Mouse (Mus musculus) ZHBTc4 (cell line): Measurements from ENCODE around the gene Atp1b2.
A peak's percentile ranks its signal among the peaks of the same experiment; 100 is the strongest.

Experiments used
- DNase-seq: peaks from one replicate; pipeline ENCODE4 v3.0.0-alpha.2; 2011; ENCODE audit warnings: low read depth, low spot score

Atp1b2 gene

GRCm38 (mm10) chr11:69580572-69581146 lies 25.1 kb downstream of the Atp1b2 start:
- no peak for DNase-seq

GRCm38 (mm10) chr11:69580091-69580514 lies 25.6 kb downstream of the Atp1b2 start, which contains the start of the genes Wrap53 and Trp53:
Gene Wrap53, minus strand, starts transcription at chr11:69580255.
Gene Trp53, plus strand, starts transcription at chr11:69580359.
- peak; percentile 97 for DNase-seq

- DNase-seq = peak; percentile 100
Observed at GRCm38 (mm10) chr11:69579128-69580017, 26.4 kb downstream of the Atp1b2 start.

GRCm38 (mm10) chr11:69578301-69578700 lies 27.4 kb downstream of the Atp1b2 start:
- DNase-seq = no peak

GRCm38 (mm10) chr11:69576307-69576706 lies 29.4 kb downstream of the Atp1b2 start:
- no peak for DNase-seq

- DNase-seq = peak; percentile 78
Observed at GRCm38 (mm10) chr11:69575220-69575619, 30.5 kb downstream of the Atp1b2 start.

GRCm38 (mm10) chr11:69565131-69565530 lies 40.6 kb downstream of the Atp1b2 start:
- no peak for DNase-seq

- DNase-seq = peak; percentile 95
Observed at GRCm38 (mm10) chr11:69564391-69564790, 41.4 kb downstream of the Atp1b2 start.

- no peak for DNase-seq
Observed at GRCm38 (mm10) chr11:69563373-69563772, 42.4 kb downstream of the Atp1b2 start.

GRCm38 (mm10) chr11:69560896-69561854 lies 44.6 kb downstream of the Atp1b2 start:
- peak; percentile 61 for DNase-seq

- peak; percentile 67 for DNase-seq
Observed at GRCm38 (mm10) chr11:69559851-69560765, 45.6 kb downstream of the Atp1b2 start, which contains the start of gene Efnb3. Gene Efnb3, minus strand, starts transcription at chr11:69560205.

- DNase-seq = no peak
Observed at GRCm38 (mm10) chr11:69559183-69559582, 46.6 kb downstream of the Atp1b2 start.

GRCm38 (mm10) chr11:69558756-69559155 lies 47.0 kb downstream of the Atp1b2 start:
- DNase-seq = no peak

GRCm38 (mm10) chr11:69557381-69557958 lies 48.3 kb downstream of the Atp1b2 start:
- DNase-seq = peak; percentile 84

- DNase-seq = no peak
Observed at GRCm38 (mm10) chr11:69554539-69555140, 51.1 kb downstream of the Atp1b2 start.

- no peak for DNase-seq
Observed at GRCm38 (mm10) chr11:69553341-69553721, 52.4 kb downstream of the Atp1b2 start.

GRCm38 (mm10) chr11:69552622-69553340 lies 53.0 kb downstream of the Atp1b2 start:
- DNase-seq = no peak

GRCm38 (mm10) chr11:69551310-69551709 lies 54.4 kb downstream of the Atp1b2 start:
- peak; percentile 58 for DNase-seq
